Mouse (Mus musculus) neural tube, embryonic 12.5 days (tissue): Measurements from ENCODE around the gene Lrrc41. TPM values are rescaled to one million over a fixed set of nuclear protein-coding genes. Genes with fewer than 3 reads are reported as not detected.
A peak's percentile ranks its signal among the peaks of the same experiment; 100 is the strongest.

Experiments
- ATAC-seq: fragments of 200-750 bp; cut with Nextera tagmentation; 2 replicates; pipeline ENCODE4 v1.8.0; 2017; ENCODE audit warnings: low read depth, mild to moderate bottlenecking, moderate TSS enrichment, moderate library complexity; ENCODE audit not compliant: low FRiP score
- H3K27ac ChIP-seq: fragments of 300-500 bp; sonication (generic); 2 replicates; pipeline ENCODE4 v1.5.1; 2016
- H3K27me3 ChIP-seq: fragments of 300-500 bp; sonication (generic); replicated peaks from 2 replicates; pipeline ENCODE4 v1.6.1; 2016; ENCODE audit warnings: mild to moderate bottlenecking
- H3K36me3 ChIP-seq: fragments of 300-500 bp; sonication (generic); 2 replicates; pipeline ENCODE4 v1.6.1; 2016; ENCODE audit warnings: mild to moderate bottlenecking
- H3K4me1 ChIP-seq: fragments of 300-500 bp; sonication (generic); 2 replicates; pipeline ENCODE4 v1.6.1; 2016
- H3K4me2 ChIP-seq: fragments of 300-500 bp; sonication (generic); replicated peaks from 2 replicates; pipeline ENCODE4 v1.6.1; 2016; ENCODE audit warnings: mild to moderate bottlenecking
- H3K4me3 ChIP-seq: fragments of 300-500 bp; sonication (generic); 2 replicates; pipeline ENCODE4 v1.5.1; 2016
- H3K9ac ChIP-seq: fragments of 300-500 bp; sonication (generic); 2 replicates; pipeline ENCODE4 v1.6.1; 2016; ENCODE audit warnings: mild to moderate bottlenecking
- H3K9me3 ChIP-seq: fragments of 300-500 bp; sonication (generic); 2 replicates; pipeline ENCODE4 v1.6.1; 2016; ENCODE audit warnings: mild to moderate bottlenecking
- WGBS: fragments of 180-500 bp; shearing (Covaris S2); methylation state at CpG from one replicate; pipeline ENCODE4 v1.1.7; 2016; 5-methylcytosine and 5-hydroxymethylcytosine counted together
- polyA plus RNA-seq: library from polyadenylated mRNA; unstranded; fragments of >200 nt; fragmentation: Nextera tagmentation; extraction: Ambion mirVana; gene quantifications from 2 replicates; pipeline ENCODE4 v1.2.1, GENCODE M21; 2016

Gene Lrrc41
- polyA plus RNA-seq, 1 experiment from 2014 or later, result 75.0 TPM

GRCm38 (mm10) chr4:116057559-116057958, 17.5 kb upstream of the Lrrc41 start:
- Histone ChIP-seq H3K36me3 (no peaks in the 10 kb centered on the region), H3K9me3 (no peaks in the 10 kb centered on the region), H3K9ac (no peak overlapping the region), H3K27me3 (no peaks in the 10 kb centered on the region), H3K27ac (no peak overlapping the region), H3K4me1 (peaks cover 6% of the 10 kb centered on the region; the same call in 1 of the 2 replicates), H3K4me3 (no peak overlapping the region), H3K4me2 (no peak overlapping the region)
- WGBS, result 6% methylated on average over 1 of the region's 1 CpGs
- ATAC-seq, result no peak

DNA sequence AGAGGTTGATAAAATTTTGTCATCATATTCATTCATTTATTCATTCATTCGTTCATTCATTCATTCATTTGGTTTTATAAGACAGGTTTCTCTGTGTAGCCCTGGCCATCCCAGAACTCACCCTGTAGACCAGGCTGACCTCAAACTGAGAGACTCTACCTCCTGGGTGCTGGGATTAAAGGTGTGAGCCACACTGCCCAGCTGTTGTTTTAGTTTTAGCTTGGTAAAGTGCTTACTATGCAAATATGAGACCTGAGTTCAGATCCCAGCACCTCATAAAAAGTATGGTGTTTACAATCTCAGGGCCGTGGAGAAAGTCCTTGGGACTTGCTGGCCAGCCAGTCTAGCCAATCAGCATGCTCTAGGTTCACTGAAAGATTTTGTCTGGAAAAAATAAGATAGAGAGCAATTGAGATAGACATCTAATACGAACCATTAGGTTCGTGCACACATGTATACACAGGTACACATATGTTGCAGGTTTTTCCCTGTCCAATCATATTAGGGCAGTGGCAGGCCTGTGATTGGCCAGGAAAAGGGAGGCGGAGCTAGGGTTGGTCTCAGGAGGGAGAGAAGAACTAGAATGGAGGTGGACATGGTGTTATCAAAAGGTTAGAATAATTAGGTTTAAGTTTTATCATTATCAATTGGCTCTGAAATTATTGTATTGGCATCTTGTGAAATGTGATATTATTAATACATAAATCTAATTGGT, 15.9 kb upstream of the Lrrc41 start:
- no peak for ATAC-seq
- no peak overlapping the region for H3K4me3 ChIP-seq
- no peak overlapping the region for H3K9ac ChIP-seq
- no peak overlapping the region for H3K27ac ChIP-seq
- 84% methylated on average over 5 of the region's 5 CpGs for WGBS
- no peaks in the 10 kb centered on the region for H3K4me1 ChIP-seq
- no peaks in the 10 kb centered on the region for H3K9me3 ChIP-seq
- no peak overlapping the region for H3K4me2 ChIP-seq
- H3K27me3 ChIP-seq, result no peaks in the 10 kb centered on the region
- no peaks in the 10 kb centered on the region for H3K36me3 ChIP-seq

GRCm38 (mm10) chr4:116063855-116064254, 11.2 kb upstream of the Lrrc41 start:
- no peak for ATAC-seq
- no peaks in the 10 kb centered on the region for H3K4me1 ChIP-seq
- H3K36me3 ChIP-seq, result peaks cover 33% of the 10 kb centered on the region
- H3K27me3 ChIP-seq, result no peaks in the 10 kb centered on the region
- no peaks in the 10 kb centered on the region for H3K9me3 ChIP-seq
- no peak overlapping the region for H3K27ac ChIP-seq
- no peak overlapping the region for H3K4me2 ChIP-seq
- H3K9ac ChIP-seq, result no peak overlapping the region
- no peak overlapping the region for H3K4me3 ChIP-seq
- 56% methylated on average over 1 of the region's 1 CpGs for WGBS

GRCm38 (mm10) chr4:116070116-116070515, 5.0 kb upstream of the Lrrc41 start:
- H3K9me3 ChIP-seq, result no peaks in the 10 kb centered on the region
- WGBS, result 92% methylated on average over 6 of the region's 6 CpGs
- H3K27me3 ChIP-seq, result no peaks in the 10 kb centered on the region
- H3K9ac ChIP-seq, result no peak overlapping the region
- no peak for ATAC-seq
- H3K4me1 ChIP-seq, result peaks cover 18% of the 10 kb centered on the region
- H3K27ac ChIP-seq, result no peak overlapping the region
- peaks cover 49% of the 10 kb centered on the region for H3K36me3 ChIP-seq
- no peak overlapping the region for H3K4me3 ChIP-seq
- H3K4me2 ChIP-seq, result no peak overlapping the region

GRCm38 (mm10) chr4:116073146-116073545, 1.9 kb upstream of the Lrrc41 start:
- no peak for ATAC-seq
- 64% methylated on average over 4 of the region's 4 CpGs for WGBS
- H3K9me3 ChIP-seq, result no peaks in the 10 kb centered on the region
- H3K4me1 ChIP-seq, result peaks cover 33% of the 10 kb centered on the region
- H3K4me3 ChIP-seq, result no peak overlapping the region
- peak overlapping the region; percentile 24; the same call in 1 of the 2 replicates for H3K4me2 ChIP-seq
- no peak overlapping the region for H3K9ac ChIP-seq
- peaks cover 23% of the 10 kb centered on the region for H3K36me3 ChIP-seq
- no peak overlapping the region for H3K27ac ChIP-seq
- H3K27me3 ChIP-seq, result no peaks in the 10 kb centered on the region

DNA sequence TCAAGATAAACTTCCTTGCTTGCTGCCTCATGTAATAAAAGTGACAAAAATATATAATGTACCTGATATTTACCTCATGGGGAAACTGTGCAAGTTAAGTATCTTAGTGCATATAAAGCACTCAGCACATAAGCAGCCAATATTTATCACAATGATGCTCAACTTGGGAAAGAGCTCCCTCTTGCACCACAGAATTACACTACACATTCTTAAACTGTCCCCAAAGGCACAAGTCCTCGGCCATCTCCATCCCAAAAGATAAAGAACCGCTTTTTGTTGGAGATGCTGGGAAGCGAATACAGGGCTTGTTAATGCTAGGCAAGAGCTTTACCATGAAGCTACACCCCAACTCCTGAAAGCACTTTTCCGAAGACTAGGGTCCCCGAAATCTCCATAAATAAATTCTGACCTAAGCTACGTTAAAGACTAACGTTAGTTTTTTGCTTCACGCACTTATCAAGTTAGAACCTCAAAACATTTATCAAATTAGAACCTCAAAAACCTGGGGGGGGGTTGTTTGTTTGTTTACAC, 859 bp upstream of the Lrrc41 start:
- Histone ChIP-seq H3K9ac (peak overlapping the region; percentile 57), H3K4me3 (peak overlapping the region; percentile 98), H3K9me3 (no peaks in the 10 kb centered on the region), H3K27me3 (no peaks in the 10 kb centered on the region), H3K4me1 (peaks cover 33% of the 10 kb centered on the region), H3K36me3 (peaks cover 13% of the 10 kb centered on the region), H3K27ac (no peak overlapping the region), H3K4me2 (peak overlapping the region; percentile 84)
- ATAC-seq, result no peak
- WGBS, result 2% methylated on average over 8 of the region's 8 CpGs

GRCm38 (mm10) chr4:116075631-116076368, 731 bp downstream of the Lrrc41 start:
- Histone ChIP-seq H3K27me3 (no peaks in the 10 kb centered on the region), H3K27ac (peak overlapping the region; percentile 94), H3K36me3 (peaks cover 11% of the 10 kb centered on the region), H3K4me1 (peaks cover 33% of the 10 kb centered on the region), H3K9ac (peak overlapping the region; percentile 98), H3K4me2 (peak overlapping the region; percentile 84), H3K9me3 (no peaks in the 10 kb centered on the region), H3K4me3 (peak overlapping the region; percentile 98)
- peak; percentile 80 for ATAC-seq
- WGBS, result under 1% methylated on average over 76 of the region's 77 CpGs

DNA sequence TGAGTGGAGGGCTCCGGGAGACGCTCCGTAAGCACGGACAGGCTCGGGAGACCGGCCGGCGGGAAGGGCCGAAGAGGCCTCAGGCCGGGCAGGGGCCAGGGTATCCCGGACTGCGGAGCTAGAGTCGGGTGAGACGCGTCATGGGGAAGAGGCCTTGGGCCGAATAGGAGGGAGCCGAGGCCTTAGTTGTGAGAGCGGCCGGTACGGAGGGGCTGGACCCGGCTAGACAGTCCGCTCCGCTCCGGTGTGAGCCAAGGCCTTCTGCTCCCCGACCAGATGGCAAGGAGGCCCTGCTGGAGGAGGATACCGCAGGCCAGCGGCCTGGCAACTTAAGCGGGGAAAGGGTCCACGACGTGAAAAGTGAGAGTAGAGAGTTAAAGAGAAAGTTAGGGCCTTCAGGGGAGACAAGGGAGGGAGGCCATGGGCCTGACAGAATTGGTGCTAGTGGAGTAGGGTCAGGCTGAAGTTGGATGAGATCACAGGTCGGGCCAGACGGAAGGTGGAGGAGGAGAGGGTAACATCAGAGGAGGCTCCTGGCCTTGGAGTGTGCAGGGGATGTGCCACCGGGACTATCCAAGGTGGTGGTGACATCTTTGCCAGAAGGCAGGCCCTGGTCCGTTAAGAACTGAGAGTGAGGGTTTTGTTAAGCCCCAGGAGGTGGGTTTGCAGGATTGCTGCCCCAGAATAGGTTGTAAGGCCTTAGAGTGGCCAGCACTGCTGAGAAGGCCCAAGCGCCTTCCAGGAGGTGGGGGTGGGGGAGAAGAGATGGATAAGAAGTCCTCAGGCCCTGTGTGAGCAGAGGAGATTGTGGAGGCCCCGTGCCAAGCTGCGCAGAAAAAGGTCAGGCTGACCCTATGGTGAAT, 1.5 kb downstream of the Lrrc41 start:
- H3K36me3 ChIP-seq, result peaks cover 19% of the 10 kb centered on the region
- H3K27me3 ChIP-seq, result no peaks in the 10 kb centered on the region
- peak overlapping the region; percentile 98 for H3K9ac ChIP-seq
- H3K9me3 ChIP-seq, result no peaks in the 10 kb centered on the region
- peak overlapping the region; percentile 94 for H3K27ac ChIP-seq
- 2% methylated on average over 37 of the region's 37 CpGs for WGBS
- peak; percentile 37; the same call in 1 of the 2 replicates for ATAC-seq
- H3K4me3 ChIP-seq, result peak overlapping the region; percentile 98
- H3K4me2 ChIP-seq, result peak overlapping the region; percentile 84
- H3K4me1 ChIP-seq, result peaks cover 33% of the 10 kb centered on the region

DNA sequence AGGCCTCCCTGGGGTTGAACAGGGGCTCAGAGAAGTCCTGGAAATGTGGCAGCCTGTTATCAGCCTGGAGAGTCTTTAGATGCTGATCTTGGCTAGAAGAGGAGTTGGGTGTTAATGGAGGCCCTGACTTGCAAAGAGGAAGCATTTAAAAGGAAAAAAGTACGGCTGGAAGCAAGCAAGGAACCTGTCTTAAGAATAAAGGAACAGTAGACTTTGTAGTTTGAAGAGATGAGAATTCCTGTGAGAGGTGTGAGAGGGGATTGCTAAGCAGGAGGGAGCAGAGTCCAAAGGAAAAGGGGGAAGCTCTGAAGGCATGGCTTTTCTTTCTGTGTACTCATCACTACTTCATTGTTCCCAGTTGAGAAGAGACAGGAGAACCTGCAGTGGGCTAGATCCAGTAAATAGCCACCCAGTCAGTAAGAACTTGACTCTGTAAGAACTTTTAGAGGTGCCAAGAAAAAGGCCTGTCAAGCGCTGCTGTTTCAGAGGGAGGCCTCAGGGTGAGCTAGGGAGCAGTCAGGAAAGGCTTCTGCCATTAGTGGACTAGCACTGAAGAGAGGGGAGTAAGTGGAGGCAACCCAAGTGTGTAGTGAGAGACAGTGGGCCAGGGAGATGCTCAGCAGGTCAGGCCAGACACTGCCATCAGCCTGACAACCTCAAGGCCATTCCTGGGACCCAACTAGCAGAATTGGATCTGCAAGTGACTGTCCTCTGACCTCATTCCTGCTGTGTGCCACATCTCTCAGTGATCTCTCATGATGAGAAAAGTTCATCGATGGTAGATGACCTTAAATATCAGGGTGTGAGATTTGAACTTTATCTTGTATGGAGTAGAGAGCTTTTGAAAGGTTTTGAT, 2.4 kb downstream of the Lrrc41 start:
- WGBS, result 71% methylated on average over 3 of the region's 3 CpGs

DNA sequence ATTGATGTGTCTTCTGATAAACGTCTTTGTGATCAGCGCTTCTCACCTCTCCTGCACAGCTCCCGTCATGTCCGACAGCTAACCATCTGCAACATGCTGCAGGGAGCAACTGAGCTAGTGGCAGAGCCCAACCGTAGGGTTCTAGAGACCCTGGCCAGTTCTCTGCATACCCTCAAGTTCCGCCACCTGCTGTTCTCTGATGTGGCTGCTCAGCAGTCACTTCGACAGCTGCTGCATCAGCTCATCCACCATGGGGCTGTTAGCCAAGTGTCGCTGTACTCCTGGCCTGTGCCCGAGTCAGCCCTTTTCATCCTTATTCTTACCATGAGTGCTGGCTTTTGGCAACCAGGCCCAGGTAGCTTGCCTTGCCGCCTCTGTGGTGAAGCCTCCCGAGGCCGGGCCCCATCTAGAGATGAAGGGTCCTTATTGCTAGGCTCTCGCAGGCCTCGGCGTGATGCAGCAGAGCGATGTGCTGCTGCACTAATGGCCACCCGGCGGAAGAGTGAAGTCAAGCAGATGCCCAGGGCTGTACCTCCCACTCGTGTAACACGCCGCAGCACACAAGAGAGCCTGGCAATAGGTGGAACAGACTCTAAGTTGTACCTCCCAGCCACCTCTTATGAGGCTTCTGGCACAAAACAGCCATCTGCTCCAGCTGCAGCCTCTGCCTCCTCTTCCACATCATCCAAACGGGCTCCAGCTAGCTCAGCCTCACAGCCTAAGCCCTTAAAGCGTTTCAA, 13.6 kb downstream of the Lrrc41 start:
- ATAC-seq, result no peak
- H3K4me1 ChIP-seq, result no peaks in the 10 kb centered on the region
- H3K4me2 ChIP-seq, result no peak overlapping the region
- peaks cover 78% of the 10 kb centered on the region for H3K36me3 ChIP-seq
- H3K27ac ChIP-seq, result no peak overlapping the region
- H3K9me3 ChIP-seq, result no peaks in the 10 kb centered on the region
- H3K27me3 ChIP-seq, result no peaks in the 10 kb centered on the region
- no peak overlapping the region for H3K4me3 ChIP-seq
- H3K9ac ChIP-seq, result no peak overlapping the region
- WGBS, result 92% methylated on average over 23 of the region's 23 CpGs

More for the DNA sequence above, 2.4 kb downstream of the Lrrc41 start:
- Histone ChIP-seq H3K36me3 (peaks cover 24% of the 10 kb centered on the region), H3K27me3 (no peaks in the 10 kb centered on the region), H3K27ac (no peak overlapping the region), H3K9ac (peak overlapping the region; percentile 98), H3K4me3 (peak overlapping the region; percentile 98), H3K4me2 (peak overlapping the region; percentile 84), H3K4me1 (peaks cover 32% of the 10 kb centered on the region), H3K9me3 (no peaks in the 10 kb centered on the region)
- ATAC-seq, result no peak

DNA sequence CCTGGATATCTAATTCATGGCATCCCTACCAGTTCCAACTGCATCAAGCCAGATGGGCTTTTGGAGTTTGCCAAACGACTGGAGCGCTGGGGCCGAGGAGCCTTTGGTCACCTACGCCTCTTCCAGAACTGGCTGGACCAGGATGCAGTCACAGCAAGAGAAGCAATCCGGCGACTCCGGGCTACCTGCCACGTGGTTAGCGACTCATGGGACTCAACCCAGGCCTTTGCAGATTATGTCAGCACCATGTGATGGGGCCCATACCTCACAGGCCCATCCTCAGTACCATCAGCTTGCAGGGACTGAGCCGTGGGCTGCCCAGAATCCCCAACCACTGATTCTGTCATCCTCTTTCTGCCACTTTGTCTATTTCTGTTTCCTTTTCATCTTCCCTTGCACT, 21.2 kb downstream of the Lrrc41 start:
- Histone ChIP-seq H3K4me2 (no peak overlapping the region), H3K4me3 (no peak overlapping the region), H3K4me1 (no peaks in the 10 kb centered on the region), H3K9me3 (no peaks in the 10 kb centered on the region), H3K27me3 (no peaks in the 10 kb centered on the region), H3K27ac (no peak overlapping the region), H3K9ac (no peak overlapping the region), H3K36me3 (peaks cover 93% of the 10 kb centered on the region)
- 92% methylated on average over 10 of the region's 10 CpGs for WGBS
- no peak for ATAC-seq
